Mouse (Mus musculus) adrenal gland (tissue): ENCODE results near the gene Trim5.
"Not testable (repeated sequence)": the region's sequence is repeated elsewhere in the genome, so short reads cannot be mapped to it uniquely, and the experiment has no call there.

Experiments used
- intact Hi-C: fragments of 180-260 bp; cut with DNase I; formaldehyde crosslinking; loops from one replicate; pipeline ENCODE4 v1.15.1; 2025
- long read RNA-seq, 2 experiments: library from polyadenylated mRNA; unstranded; transcript quantifications; one replicate each; pipeline ENCODE4 v2.0.0; 2020; ENCODE audit warnings: borderline replicate concordance in 1 of 2; ENCODE audit not compliant: insufficient replicate concordance in 1 of 2

Trim5 gene
- long read RNA-seq, experiment 1, partial matches to known transcripts = 2 of 5 reads
- long read RNA-seq, experiment 1, other reads (novel, unspliced or antisense) = 3 of 5 reads
- long read RNA-seq, experiment 2, partial matches to known transcripts = 1 of 2 reads
- long read RNA-seq, experiment 2, other reads (novel, unspliced or antisense) = 1 of 2 reads

- intact Hi-C loops = not testable (repeated sequence)
Observed at GRCm38 (mm10) chr7:104287576-104288443, at the start of gene Trim5. Gene Trim5, minus strand, starts transcription at chr7:104288094.

DNA sequence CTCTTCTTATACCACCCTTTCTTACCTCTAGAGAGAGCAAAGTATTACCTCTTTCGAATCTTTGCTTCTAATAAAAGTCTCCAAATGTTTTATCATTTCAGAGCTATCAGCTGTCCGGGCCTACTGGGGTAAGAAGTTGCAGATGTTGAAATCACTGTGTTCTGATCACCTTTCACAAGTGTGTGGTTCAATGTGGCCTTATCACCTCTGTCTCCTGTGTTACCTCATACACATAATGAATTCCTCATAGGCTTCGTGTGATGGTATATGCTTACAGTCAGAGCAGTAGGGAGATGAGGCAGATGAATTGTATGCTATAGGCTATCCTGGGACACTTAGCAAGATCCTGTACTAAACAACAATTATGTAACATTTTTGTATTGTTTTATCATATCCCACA lies 47.7 kb upstream of the Trim5 start:
- intact Hi-C loops = not testable (repeated sequence)

DNA sequence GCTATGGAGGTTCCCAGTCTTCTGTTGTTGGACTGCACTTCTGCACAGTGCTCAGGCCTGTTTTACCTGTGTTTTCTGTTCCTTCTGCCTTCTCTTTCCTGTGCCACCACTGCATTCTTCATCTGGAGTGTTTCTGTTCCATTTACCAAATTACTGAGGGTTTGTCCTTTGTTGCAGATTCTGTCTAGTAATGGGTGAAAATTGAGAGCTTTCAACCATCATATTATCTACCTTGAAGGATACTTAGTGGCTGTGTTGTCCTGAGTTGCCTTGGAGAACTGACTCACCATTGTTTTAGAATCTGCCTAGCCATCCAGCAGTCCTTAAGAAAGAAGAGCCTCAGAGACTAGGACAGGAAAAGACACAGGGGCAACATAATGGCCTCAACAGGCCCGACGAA lies 41.3 kb upstream of the Trim5 start, which contains the start of gene Trim34b:
Gene Trim34b, plus strand, starts transcription at position 301 of the 400 bp plus-strand sequence.
- intact Hi-C loops = not testable (repeated sequence)

DNA sequence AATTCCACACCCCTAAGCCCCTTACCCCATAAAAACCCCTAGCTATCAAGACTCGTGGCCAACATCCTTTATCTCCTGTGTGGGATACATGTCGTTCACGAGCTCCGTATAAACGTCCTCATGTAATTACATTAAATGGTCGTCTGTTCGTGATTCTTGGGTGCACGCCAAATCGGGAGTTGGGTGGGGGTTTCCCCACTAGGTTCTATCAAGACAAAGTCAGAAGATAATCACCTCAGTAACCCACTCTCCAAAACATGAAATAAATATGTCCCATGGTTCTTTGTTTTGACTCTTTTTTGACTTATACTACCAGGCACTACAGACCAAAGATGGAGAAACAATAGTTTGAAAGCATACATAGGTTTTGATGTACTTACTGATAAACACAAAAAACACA lies 34.1 kb upstream of the Trim5 start:
- intact Hi-C loops = no loop called here

GRCm38 (mm10) chr7:104315369-104316080 lies 27.6 kb upstream of the Trim5 start, which contains the start of gene Trim12a:
Gene Trim12a, minus strand, starts transcription at chr7:104315466.
- intact Hi-C loops = loop anchor here (5.0 kb wide), 1 partner anchor 37 kb away; the partner anchor contains the start of gene Trim12c

GRCm38 (mm10) chr7:104314796-104315353 lies 27.0 kb upstream of the Trim5 start:
- intact Hi-C loops = loop anchor here (5.0 kb wide), 1 partner anchor 37 kb away; the partner anchor contains the start of gene Trim12c

GRCm38 (mm10) chr7:104291638-104292400 lies 3.9 kb upstream of the Trim5 start:
- intact Hi-C loops = no loop called here

DNA sequence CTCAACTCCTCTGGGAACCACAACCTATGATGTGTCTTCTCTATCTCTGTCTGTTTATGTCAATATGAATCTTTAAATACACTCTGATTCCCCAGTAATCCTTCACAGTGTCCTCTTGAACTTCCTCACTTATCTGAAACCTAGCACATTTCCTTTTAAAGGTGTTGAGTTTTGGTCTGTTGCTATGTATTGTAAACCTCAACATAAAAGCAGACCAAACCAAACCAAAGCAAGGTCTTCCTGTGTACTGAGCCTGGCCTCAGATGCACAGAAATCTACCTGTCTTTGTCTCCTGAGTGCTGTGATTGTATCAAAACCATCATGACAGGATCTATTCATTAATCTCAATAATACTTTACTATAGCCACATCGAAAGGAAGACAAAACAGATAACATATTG lies 2.7 kb upstream of the Trim5 start:
- intact Hi-C loops = no loop called here

DNA sequence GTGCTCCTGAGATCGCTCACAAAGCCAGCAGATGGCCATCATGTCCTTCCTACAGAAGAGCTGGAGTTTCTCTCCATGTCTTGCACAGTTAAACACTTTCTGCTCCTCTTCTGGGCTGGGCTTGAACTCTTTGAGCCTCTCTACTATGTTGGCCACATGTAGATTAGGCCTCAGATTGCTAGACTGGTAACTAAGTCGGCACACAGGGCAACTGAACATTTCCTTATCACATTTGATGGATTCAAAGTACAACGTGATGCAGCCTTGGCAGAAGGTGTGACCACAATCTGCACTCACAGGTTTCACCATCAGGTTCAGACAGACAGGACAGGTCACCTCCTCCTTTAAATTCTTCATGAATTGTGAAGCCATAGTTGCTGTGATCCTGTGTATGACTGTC lies 8.5 kb downstream of the Trim5 start:
- intact Hi-C loops = not testable (repeated sequence)

DNA sequence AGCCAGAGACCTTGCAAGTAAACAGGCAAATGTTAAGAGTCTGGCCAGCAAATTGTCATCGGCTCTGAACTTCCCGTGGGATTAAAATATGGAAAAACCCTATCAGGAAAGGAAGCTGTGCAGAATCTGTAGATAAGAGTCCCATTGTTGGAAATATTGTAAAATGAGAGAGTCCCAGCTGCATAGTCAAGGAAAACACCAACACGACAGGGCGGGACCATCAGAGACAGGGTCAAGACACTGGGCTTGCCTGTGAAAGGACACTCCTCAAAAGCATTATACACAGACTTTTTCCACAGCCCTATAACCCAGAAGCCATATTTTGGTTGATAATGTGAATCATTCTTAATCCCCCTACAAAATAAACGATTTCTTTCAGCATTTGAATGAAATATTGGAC lies 22.6 kb downstream of the Trim5 start:
- intact Hi-C loops = not testable (repeated sequence)

DNA sequence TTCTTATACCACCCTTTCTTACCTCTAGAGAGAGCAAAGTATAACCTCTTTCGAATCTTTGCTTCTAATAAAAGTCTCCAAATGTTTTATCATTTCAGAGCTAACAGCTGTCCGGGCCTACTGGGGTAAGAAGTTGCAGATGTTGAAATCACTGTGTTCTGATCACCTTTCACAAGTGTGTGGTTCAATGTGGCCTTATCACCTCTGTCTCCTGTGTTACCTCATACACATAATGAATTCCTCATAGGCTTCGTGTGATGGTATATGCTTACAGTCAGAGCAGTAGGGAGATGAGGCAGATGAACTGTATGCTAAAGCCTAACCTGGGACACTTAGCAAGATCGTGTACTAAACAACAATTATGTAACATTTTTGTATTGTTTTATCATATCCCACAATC lies 27.5 kb downstream of the Trim5 start:
- intact Hi-C loops = not testable (repeated sequence)

- intact Hi-C loops = no loop called here
Observed at GRCm38 (mm10) chr7:104244287-104245181, 43.4 kb downstream of the Trim5 start, which contains the start of gene Trim34a. Gene Trim34a, plus strand, starts transcription at chr7:104244457.

DNA sequence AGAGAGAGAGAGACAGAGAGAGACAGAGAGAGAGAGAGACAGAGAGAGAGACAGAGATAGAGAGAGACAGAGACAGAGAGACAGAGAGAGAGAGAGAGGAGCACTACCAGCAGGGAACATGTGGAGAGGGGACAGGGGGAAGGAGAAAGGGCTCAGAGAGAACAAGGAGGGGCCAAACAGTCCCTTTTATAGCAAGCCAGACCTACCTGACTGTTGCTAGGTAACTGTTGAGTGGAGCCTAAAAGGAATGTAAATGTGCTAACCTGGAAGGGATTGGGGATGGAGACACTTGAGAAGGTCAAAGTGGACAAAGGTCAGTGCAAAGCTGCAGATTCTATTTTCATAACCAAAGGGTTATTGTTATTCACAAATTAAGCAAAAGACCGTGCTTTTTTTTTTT lies 44.3 kb downstream of the Trim5 start:
- intact Hi-C loops = no loop called here

DNA sequence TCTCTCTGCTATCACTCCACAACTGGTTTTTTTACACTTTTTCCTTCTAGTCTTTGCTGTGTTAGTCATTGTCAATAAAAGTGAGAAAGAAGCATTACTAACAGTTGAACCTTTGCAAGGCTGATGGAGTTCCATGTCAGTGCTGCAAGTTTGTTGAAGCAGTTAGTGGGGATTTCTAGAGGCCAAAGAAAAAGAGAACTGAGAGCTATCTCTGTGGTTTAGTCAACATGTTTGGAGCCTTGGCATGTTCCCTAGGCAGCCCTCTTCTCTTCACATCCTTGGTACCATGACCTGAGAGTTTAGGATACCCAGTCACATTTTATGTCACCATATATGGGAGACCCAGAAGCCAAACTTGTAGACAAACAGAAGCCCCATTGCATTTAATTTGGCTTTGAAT lies 47.0 kb downstream of the Trim5 start:
- intact Hi-C loops = no loop called here

DNA sequence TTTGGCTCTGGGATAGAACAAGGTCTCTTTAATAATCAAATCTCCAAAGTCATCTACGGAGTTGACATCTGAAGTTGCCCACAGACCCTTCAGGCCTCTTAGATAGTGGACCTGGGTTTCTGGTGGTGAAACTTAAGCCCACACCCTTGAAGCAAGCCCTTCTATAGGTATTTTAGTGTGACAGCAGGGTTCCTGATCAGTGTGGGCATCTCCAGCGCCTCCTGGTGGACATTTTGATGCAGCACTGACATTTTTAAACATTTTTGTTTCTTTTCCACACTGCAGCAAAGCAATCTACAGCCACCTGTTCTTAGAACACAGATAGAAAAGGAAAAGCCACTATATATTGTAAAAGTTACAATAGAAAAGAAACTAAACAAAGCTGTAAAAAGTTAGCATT lies 56.7 kb downstream of the Trim5 start:
- intact Hi-C loops = no loop called here

DNA sequence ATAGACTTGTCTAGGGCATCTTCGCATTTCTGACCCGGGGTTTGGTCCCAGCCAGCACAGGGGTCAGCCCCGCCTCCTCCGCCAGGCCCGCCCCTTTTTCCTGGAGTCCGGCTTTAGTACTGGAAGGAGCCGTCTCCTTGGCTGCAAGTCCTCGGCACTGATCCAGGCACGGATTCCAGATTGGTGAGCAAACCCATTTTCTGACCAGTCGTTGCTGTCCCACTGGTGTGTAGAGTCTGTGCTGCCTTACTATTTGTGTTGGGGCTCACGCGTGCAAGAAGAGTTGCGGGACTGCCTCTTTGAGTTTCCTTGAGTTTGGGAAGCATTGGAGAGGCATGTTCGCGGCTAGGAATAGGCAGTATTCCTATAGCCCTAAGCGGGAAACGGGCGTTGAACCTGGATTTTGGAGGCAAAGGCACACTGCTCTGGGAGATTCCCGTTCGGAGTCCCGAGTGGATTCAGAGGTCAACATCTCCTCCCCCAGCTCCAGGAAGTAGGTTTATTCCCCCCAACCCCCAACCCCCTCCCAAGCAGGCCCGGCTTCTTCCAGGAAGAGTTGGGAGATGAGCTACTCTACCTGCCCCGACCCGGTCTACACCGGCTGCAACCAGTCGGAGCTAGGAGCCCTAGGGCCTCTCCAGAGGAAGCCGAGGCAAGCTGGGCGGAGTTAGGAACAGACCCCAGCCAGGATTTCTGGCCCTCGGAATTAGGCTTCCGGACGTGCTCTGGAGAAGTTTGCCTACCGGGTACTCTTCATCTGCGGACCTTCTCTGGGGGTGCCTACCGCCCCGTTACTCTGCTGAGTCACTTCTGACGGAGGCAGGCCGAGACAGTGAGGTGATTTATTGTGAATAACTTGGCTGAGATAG lies 69.0 kb downstream of the Trim5 start, which contains the start of gene Trim6:
Gene Trim6, plus strand, starts transcription at position 93 of the 869 bp plus-strand sequence.
- intact Hi-C loops = no loop called here

GRCm38 (mm10) chr7:104217881-104218280 lies 70.0 kb downstream of the Trim5 start:
- intact Hi-C loops = no loop called here

DNA sequence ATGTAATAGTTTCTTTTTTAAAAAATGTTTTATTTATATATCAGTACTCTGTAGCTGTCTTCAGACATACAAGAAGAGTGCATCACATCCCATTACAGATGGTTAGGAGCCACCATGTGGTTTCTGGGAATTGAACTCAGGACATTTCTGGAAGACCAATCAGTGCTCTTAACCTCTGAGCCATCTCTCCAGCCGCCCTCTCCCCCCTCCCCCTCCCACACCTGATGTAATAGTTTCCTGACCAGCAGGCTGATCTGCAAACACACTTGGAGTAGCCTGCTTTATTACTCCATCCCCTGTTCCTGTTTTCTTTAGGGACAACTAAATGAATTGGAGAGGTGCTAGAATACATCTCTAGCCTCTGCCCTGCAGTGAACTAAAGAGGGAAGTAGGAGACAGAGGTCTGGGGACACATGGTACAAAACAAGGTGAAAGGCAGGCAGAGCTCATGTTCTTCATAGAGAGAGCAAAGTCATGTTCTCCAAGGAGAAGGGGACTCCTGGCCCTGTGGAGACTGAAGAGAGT lies 71.8 kb downstream of the Trim5 start:
- intact Hi-C loops = no loop called here
